Mouse (Mus musculus) intestine, embryonic 16.5 days (tissue): ENCODE measurements around the gene Mmp27. TPM values are rescaled to one million over a fixed set of nuclear protein-coding genes. Genes with fewer than 3 reads are reported as not detected.

Source experiments
- ATAC-seq: fragments of 200-750 bp; cut with Nextera tagmentation; 2 replicates; pipeline ENCODE4 v1.8.0; 2017; ENCODE audit warnings: moderate TSS enrichment, moderate library complexity
- H3K27ac ChIP-seq: fragments of 300-500 bp; sonication (generic); 2 replicates; pipeline ENCODE4 v1.5.1; 2014; ENCODE audit warnings: mild to moderate bottlenecking, low read length
- H3K27me3 ChIP-seq: fragments of 300-500 bp; sonication (generic); replicated peaks from 2 replicates; pipeline ENCODE4 v1.6.1; 2014; ENCODE audit warnings: low read length, control low read depth, mixed read lengths; ENCODE audit not compliant: control insufficient read depth, insufficient read depth
- H3K36me3 ChIP-seq: fragments of 300-500 bp; sonication (generic); 2 replicates; pipeline ENCODE4 v1.6.1; 2014; ENCODE audit warnings: low read length, control low read depth; ENCODE audit not compliant: control insufficient read depth, insufficient read depth
- H3K4me1 ChIP-seq: fragments of 300-500 bp; sonication (generic); 2 replicates; pipeline ENCODE4 v1.6.1; 2014; ENCODE audit warnings: low read length, control low read depth, mixed read lengths; ENCODE audit not compliant: control insufficient read depth, insufficient read depth
- H3K4me2 ChIP-seq: fragments of 300-500 bp; sonication (generic); 2 replicates; pipeline ENCODE4 v1.6.1; 2014; ENCODE audit warnings: low read depth, low read length, control low read depth
- H3K4me3 ChIP-seq: fragments of 300-500 bp; sonication (generic); 2 replicates; pipeline ENCODE4 v1.5.1; 2014; ENCODE audit warnings: mild to moderate bottlenecking, low read length
- H3K9ac ChIP-seq: fragments of 300-500 bp; sonication (generic); 2 replicates; pipeline ENCODE4 v1.6.1; 2014; ENCODE audit warnings: low read depth, low read length
- H3K9me3 ChIP-seq: fragments of 300-500 bp; sonication (generic); 2 replicates; pipeline ENCODE4 v1.6.1; 2016; ENCODE audit warnings: low read length, control low read depth; ENCODE audit not compliant: control insufficient read depth
- WGBS: fragments of 180-500 bp; shearing (Covaris S2); extraction: QIAGEN DNeasy Blood & Tissue Kit; methylation state at CpG from one replicate; pipeline ENCODE4 v1.1.7; 2014; 5-methylcytosine and 5-hydroxymethylcytosine counted together
- polyA plus RNA-seq: library from polyadenylated mRNA; unstranded; fragments of >200 nt; fragmentation: Nextera tagmentation; extraction: Ambion mirVana; gene quantifications from 2 replicates; pipeline ENCODE4 v1.2.1, GENCODE M21; 2015

Mmp27 gene
- polyA plus RNA-seq = not detected in 2 replicates

- H3K36me3 ChIP-seq = no peaks in the 10 kb centered on the region
- H3K4me1 ChIP-seq = no peaks in the 10 kb centered on the region
- no peak within 1 kb of the TSS for H3K4me2 ChIP-seq
- WGBS = 54% methylated on average over 4 of the region's 4 CpGs
- H3K4me3 ChIP-seq = no peak within 1 kb of the TSS
- no peak for ATAC-seq
- H3K9me3 ChIP-seq = no peaks in the 10 kb centered on the region
- H3K9ac ChIP-seq = no peak within 1 kb of the TSS
- no peak within 1 kb of the TSS for H3K27ac ChIP-seq
- H3K27me3 ChIP-seq = no peaks in the 10 kb centered on the region
These were observed at the start of gene Mmp27 for GRCm38 (mm10) chr9:7571162-7571561. Gene Mmp27 (plus strand): TSS chr9:7571396.

- no peak for ATAC-seq
- no peak overlapping the region for H3K4me2 ChIP-seq
- H3K4me1 ChIP-seq = no peaks in the 10 kb centered on the region
- H3K9ac ChIP-seq = no peak overlapping the region
- WGBS = 64% methylated on average over 4 of the region's 4 CpGs
- H3K27me3 ChIP-seq = no peaks in the 10 kb centered on the region
- H3K9me3 ChIP-seq = no peaks in the 10 kb centered on the region
- no peak overlapping the region for H3K4me3 ChIP-seq
- H3K27ac ChIP-seq = no peak overlapping the region
- H3K36me3 ChIP-seq = no peaks in the 10 kb centered on the region
These were observed 44.8 kb upstream of the Mmp27 start for GRCm38 (mm10) chr9:7526255-7526940.

DNA sequence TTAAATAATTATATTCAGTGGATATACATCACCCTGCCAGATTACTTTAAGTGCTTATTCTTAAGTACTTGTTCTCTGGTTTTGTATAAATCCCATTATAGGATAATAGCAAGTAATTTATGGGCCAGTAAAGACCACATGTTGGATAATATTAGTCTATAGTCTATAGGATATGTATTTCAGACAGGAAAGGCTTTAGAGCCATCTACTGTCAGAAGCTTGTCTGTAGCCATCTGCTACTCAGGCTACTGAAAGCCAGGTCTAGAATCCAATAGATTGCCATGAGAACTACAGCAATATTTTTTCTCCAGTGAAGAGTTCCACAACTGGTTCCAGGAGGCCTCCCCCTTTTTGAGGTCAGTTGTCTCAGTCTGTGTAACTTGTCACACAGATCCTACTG is 28.4 kb upstream of the Mmp27 start:
- Histone ChIP-seq H3K4me3 (no peak overlapping the region), H3K4me1 (peaks cover 2% of the 10 kb centered on the region; the same call in 1 of the 2 replicates), H3K9ac (no peak overlapping the region), H3K9me3 (no peaks in the 10 kb centered on the region), H3K36me3 (no peaks in the 10 kb centered on the region), H3K4me2 (no peak overlapping the region), H3K27ac (no peak overlapping the region), H3K27me3 (no peaks in the 10 kb centered on the region)
- no peak for ATAC-seq

DNA sequence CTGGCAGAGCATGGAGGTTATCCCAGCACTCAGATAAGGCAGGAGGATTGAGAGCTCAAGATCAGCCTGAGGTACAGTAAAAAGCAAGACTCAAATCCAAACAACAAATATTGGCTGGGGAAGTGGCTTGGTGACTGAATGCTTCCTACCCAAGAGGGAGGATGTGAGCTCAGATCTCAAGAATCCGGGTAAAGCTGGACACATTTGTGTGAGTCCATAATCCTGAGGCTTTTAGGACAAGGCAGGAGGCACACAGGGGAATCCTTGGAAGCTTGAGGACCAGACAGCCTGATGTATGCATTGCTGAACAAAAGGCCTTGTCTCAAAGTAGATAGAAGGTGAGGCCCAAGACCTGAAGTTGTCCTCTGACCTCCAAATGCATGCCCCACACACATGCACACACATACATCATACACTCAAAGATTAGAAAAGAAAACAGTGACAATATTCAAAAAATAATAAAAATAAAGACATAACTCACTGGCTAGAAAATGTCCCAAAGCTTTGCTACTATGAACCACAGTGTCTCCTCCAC is 26.2 kb upstream of the Mmp27 start:
- H3K9me3 ChIP-seq = no peaks in the 10 kb centered on the region
- ATAC-seq = peak; percentile 31; the same call in 1 of the 2 replicates
- no peaks in the 10 kb centered on the region for H3K27me3 ChIP-seq
- H3K27ac ChIP-seq = peak overlapping the region; percentile 28
- 52% methylated on average over 1 of the region's 1 CpGs for WGBS
- H3K36me3 ChIP-seq = no peaks in the 10 kb centered on the region
- peaks cover 2% of the 10 kb centered on the region; the same call in 1 of the 2 replicates for H3K4me1 ChIP-seq
- no peak overlapping the region for H3K9ac ChIP-seq
- no peak overlapping the region for H3K4me3 ChIP-seq
- H3K4me2 ChIP-seq = no peak overlapping the region

GRCm38 (mm10) chr9:7545471-7545870 is 25.7 kb upstream of the Mmp27 start:
- Histone ChIP-seq H3K4me1 (peaks cover 2% of the 10 kb centered on the region; the same call in 1 of the 2 replicates), H3K9me3 (no peaks in the 10 kb centered on the region), H3K4me3 (no peak overlapping the region), H3K4me2 (no peak overlapping the region), H3K9ac (no peak overlapping the region), H3K36me3 (no peaks in the 10 kb centered on the region), H3K27ac (peak overlapping the region; percentile 28), H3K27me3 (no peaks in the 10 kb centered on the region)
- WGBS = 41% methylated on average over 1 of the region's 1 CpGs
- ATAC-seq = peak; percentile 83

DNA sequence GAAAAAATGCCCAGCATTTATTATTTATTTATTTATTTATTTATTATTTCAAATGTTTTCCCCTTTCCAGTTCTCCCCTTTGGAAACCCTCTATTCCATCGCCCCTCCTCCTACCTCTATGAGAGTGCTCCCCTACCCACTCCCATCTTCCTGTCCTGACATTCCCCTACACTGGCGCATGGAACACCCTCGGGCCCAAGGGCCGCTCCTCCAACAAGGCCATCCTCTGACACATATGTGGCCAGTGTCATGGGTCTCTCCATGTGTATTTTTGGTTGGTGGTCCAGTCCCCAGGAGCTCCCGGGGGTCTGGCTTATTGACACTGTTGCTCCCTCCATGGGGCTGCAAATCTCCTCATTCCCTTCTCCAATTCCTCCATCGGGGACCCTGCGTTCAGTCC is 25.3 kb upstream of the Mmp27 start:
- WGBS = 88% methylated on average over 7 of the region's 7 CpGs
- Histone ChIP-seq H3K4me1 (peaks cover 2% of the 10 kb centered on the region; the same call in 1 of the 2 replicates), H3K27me3 (no peaks in the 10 kb centered on the region), H3K36me3 (no peaks in the 10 kb centered on the region), H3K4me2 (no peak overlapping the region), H3K9me3 (no peaks in the 10 kb centered on the region), H3K9ac (no peak overlapping the region), H3K27ac (peak overlapping the region; percentile 59; the same call in 1 of the 2 replicates), H3K4me3 (no peak overlapping the region)
- no peak for ATAC-seq

- Histone ChIP-seq H3K27me3 (no peaks in the 10 kb centered on the region), H3K4me2 (no peak overlapping the region), H3K9ac (no peak overlapping the region), H3K27ac (no peak overlapping the region), H3K4me3 (no peak overlapping the region), H3K36me3 (no peaks in the 10 kb centered on the region), H3K9me3 (no peaks in the 10 kb centered on the region), H3K4me1 (no peaks in the 10 kb centered on the region)
- no peak for ATAC-seq
These were observed 19.3 kb upstream of the Mmp27 start for GRCm38 (mm10) chr9:7551943-7552342.

GRCm38 (mm10) chr9:7553536-7553935 is 17.7 kb upstream of the Mmp27 start:
- ATAC-seq = no peak
- H3K27me3 ChIP-seq = no peaks in the 10 kb centered on the region
- no peak overlapping the region for H3K27ac ChIP-seq
- 80% methylated on average over 3 of the region's 3 CpGs for WGBS
- no peaks in the 10 kb centered on the region for H3K4me1 ChIP-seq
- no peaks in the 10 kb centered on the region for H3K36me3 ChIP-seq
- H3K4me2 ChIP-seq = no peak overlapping the region
- H3K9me3 ChIP-seq = no peaks in the 10 kb centered on the region
- H3K4me3 ChIP-seq = no peak overlapping the region
- H3K9ac ChIP-seq = no peak overlapping the region

DNA sequence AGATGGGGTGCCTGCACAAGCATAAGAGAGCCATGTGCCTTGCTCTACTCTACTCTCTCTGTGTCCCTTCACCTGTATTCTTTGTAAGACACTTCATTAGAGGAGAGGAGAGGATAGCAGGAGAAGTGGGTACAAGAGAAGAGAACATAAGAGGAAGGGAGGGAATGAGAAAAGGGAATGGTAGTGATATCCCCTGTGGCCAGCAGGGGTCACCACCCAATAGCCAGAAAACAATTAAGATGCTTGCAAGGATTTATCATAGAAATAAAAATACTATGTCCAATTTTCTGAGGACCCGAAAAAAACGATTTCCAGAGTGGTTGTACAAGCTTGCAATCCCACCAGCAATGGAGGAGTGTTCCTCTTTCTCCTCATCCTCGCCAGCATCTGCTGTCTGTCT is 16.8 kb upstream of the Mmp27 start:
- H3K9ac ChIP-seq = no peak overlapping the region
- ATAC-seq = no peak
- H3K36me3 ChIP-seq = no peaks in the 10 kb centered on the region
- no peak overlapping the region for H3K4me2 ChIP-seq
- no peaks in the 10 kb centered on the region for H3K4me1 ChIP-seq
- H3K9me3 ChIP-seq = no peaks in the 10 kb centered on the region
- no peak overlapping the region for H3K27ac ChIP-seq
- H3K4me3 ChIP-seq = no peak overlapping the region
- no peaks in the 10 kb centered on the region for H3K27me3 ChIP-seq
- WGBS = 36% methylated on average over 3 of the region's 3 CpGs
